Mouse (Mus musculus): ENCODE measurements at regions not wholly inside any gene's neighbourhood (a gene's known extent, or its start where the extent isn't known, plus 50 kb on each side); places are given as distances from the start of the nearest gene placed in this dataset.

DNA sequence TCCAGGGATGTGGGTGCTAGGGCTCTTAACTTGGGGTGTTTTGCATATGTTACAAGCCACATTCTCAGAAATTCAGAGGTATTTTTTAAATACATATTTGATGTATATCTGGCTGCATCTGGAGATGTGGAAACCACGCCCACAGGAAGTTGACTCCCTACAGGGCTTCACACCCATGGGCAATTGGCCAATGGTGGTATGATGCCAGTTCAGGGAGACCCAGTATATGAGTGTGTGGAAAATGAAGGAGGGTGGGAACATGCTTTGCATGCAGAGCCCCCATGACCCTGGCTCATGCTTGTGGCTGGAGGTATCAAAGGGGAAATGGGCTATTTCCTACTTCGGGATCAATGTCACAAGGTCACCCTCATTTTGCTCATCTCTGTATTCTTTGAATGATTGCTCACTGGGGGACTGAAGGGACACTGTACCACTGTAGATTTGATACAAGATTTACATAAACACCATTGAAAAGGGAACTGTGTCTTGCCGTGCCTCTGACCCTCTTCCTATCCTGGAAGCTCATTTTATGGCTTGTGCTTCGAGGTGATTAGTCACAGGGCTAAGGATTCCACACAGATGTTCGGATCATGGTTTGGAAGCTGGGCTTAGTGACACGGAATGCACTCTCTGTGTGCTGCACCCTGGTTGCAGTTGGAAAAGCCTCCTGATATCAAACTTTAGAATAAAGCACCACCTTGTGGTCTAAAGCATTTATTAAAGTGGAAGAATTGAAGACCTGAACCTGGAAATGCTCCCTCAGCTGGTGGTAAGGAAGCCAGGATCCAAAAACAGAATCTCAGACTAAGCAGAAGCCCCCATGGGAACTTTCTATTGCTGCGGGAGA, 56.8 kb upstream of the Edn1 start:
- DNase-seq = peak; percentile 10

DNA sequence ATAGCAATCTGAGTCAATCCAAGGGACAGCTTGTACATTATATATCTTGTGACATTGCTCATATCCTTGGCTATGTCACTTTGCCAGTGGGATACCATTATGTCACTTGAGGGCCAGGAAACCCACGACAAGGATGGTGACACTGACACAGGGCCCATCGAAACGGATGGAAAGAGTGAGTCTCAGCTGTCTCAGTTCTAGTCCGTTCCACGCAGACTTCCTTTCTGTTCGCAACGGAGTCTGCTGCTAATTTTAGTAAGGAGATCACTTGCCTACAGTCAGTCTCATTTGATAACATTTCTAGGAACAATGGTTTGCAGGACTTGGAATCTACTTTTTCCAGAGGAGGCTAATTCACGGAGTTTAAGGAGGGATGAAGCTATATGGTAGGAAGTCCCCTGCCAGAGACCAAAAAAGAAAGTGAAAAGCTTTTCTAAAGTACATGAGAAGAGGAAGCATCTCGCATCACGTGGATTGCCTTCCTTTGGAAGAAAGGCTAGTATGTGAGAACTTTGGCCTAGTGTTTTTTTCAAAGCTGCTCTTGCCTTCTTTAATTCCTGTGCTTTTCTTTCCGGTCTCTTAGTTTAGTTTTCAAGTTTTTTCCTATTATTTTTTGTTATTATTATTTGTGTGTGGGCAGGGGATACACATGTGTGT, 55.4 kb upstream of the Edn1 start:
- no peak for DNase-seq
